Mouse (Mus musculus): Measurements from ENCODE around the gene Slc41a3. TPM values are rescaled to one million over a fixed set of nuclear protein-coding genes. Genes with fewer than 3 reads are reported as not detected.

The Slc41a3 gene
- total RNA-seq, 2 experiments from 2014 or later: 4.4 to 6.0 TPM

GRCm38 (mm10) chr6:90659913-90660312 lies 55.4 kb downstream of the Slc41a3 start:
- intact Hi-C loops (cut with DNase I): no loop called here
- no peak for DNase-seq (ENCODE audit: low spot score in 2 of 2)

GRCm38 (mm10) chr6:90660398-90661028 lies 56.0 kb downstream of the Slc41a3 start:
- intact Hi-C loops (cut with DNase I): no loop called here
- no peak for DNase-seq (ENCODE audit: low spot score in 2 of 2)

GRCm38 (mm10) chr6:90661029-90661399 lies 56.5 kb downstream of the Slc41a3 start:
- intact Hi-C loops (cut with DNase I): no loop called here
- no peak for DNase-seq (ENCODE audit: low spot score in 2 of 2)

GRCm38 (mm10) chr6:90662148-90662547 lies 57.6 kb downstream of the Slc41a3 start:
- no peak for DNase-seq (ENCODE audit: low spot score in 2 of 2)
- intact Hi-C loops (cut with DNase I): no loop called here

GRCm38 (mm10) chr6:90663736-90664135 lies 59.2 kb downstream of the Slc41a3 start:
- intact Hi-C loops (cut with DNase I): no loop called here
- no peak for DNase-seq (ENCODE audit: low spot score in 2 of 2)

- DNase-seq (ENCODE audit: low spot score in 2 of 2): no peak
- intact Hi-C loops (cut with DNase I): no loop called here
Observed at GRCm38 (mm10) chr6:90668693-90669092, 64.2 kb downstream of the Slc41a3 start.

- DNase-seq (ENCODE audit: low spot score in 2 of 2): no peak
- intact Hi-C loops (cut with DNase I): no loop called here
Observed at GRCm38 (mm10) chr6:90678759-90679158, 74.2 kb downstream of the Slc41a3 start.

GRCm38 (mm10) chr6:90680401-90680800 lies 75.9 kb downstream of the Slc41a3 start:
- DNase-seq (ENCODE audit: low spot score in 2 of 2): no peak
- intact Hi-C loops (cut with DNase I): no loop called here

- DNase-seq (ENCODE audit: low spot score in 2 of 2): no peak
- intact Hi-C loops (cut with DNase I): no loop called here
Observed at GRCm38 (mm10) chr6:90683831-90684532, 79.5 kb downstream of the Slc41a3 start.

GRCm38 (mm10) chr6:90686812-90687211 lies 82.3 kb downstream of the Slc41a3 start:
- intact Hi-C loops (cut with DNase I): no loop called here
- no peak for DNase-seq (ENCODE audit: low spot score in 2 of 2)

- no peak for DNase-seq (ENCODE audit: low spot score in 2 of 2)
- intact Hi-C loops (cut with DNase I): no loop called here
Observed at GRCm38 (mm10) chr6:90688003-90688402, 83.5 kb downstream of the Slc41a3 start.

- intact Hi-C loops (cut with DNase I): no loop called here
- DNase-seq (ENCODE audit: low spot score in 2 of 2): no peak
Observed at GRCm38 (mm10) chr6:90688742-90689141, 84.2 kb downstream of the Slc41a3 start.

GRCm38 (mm10) chr6:90689500-90689899 lies 85.0 kb downstream of the Slc41a3 start:
- intact Hi-C loops (cut with DNase I): no loop called here
- no peak for DNase-seq (ENCODE audit: low spot score in 2 of 2)

- DNase-seq (ENCODE audit: low spot score in 2 of 2): no peak
- intact Hi-C loops (cut with DNase I): no loop called here
Observed at GRCm38 (mm10) chr6:90691935-90692334, 87.4 kb downstream of the Slc41a3 start.

GRCm38 (mm10) chr6:90692404-90692803 lies 87.9 kb downstream of the Slc41a3 start:
- intact Hi-C loops (cut with DNase I): no loop called here
- no peak for DNase-seq (ENCODE audit: low spot score in 2 of 2)

GRCm38 (mm10) chr6:90695754-90696153 lies 91.2 kb downstream of the Slc41a3 start:
- peak; percentile 46 to 54 for DNase-seq (ENCODE audit: low spot score in 2 of 2)
- intact Hi-C loops (cut with DNase I): no loop called here

Small RNA genes within 50 kb of the gene (microRNA-seq; reads per million reads assigned to microRNA genes)
- not detected for gene Gm24816

Other genes with a start within 250 kb of the Slc41a3 start
- 10 to 100 TPM; 30.1 to 30.2 TPM for gene Zxdc, start 235.2 kb upstream of the Slc41a3 start, total RNA-seq (2021)
- 1 to 10 TPM; 5.3 to 7.4 TPM for gene Cfap100, start 175.9 kb upstream of the Slc41a3 start, total RNA-seq (2021)
- gene Klf15, start 142.1 kb upstream of the Slc41a3 start, total RNA-seq (2021): 10 to 100 TPM; 26.4 to 27.2 TPM
- gene Aldh1l1, start 118.3 kb upstream of the Slc41a3 start, total RNA-seq (2021): 10 to 100 TPM; 56.0 to 67.0 TPM